Mouse (Mus musculus) stomach, postnatal 0 days (tissue): Measurements from ENCODE around the gene Socs7. TPM values are rescaled to one million over a fixed set of nuclear protein-coding genes. Genes with fewer than 3 reads are reported as not detected.

ENCODE experiments used
- ATAC-seq: fragments of 200-750 bp; cut with Nextera tagmentation; 2 replicates; pipeline ENCODE4 v1.8.0; 2017; ENCODE audit not compliant: low FRiP score, low TSS enrichment
- DNase-seq: peaks from one replicate; pipeline ENCODE4 v3.0.0-alpha.2; 2016; ENCODE audit warnings: low spot score
- H3K27ac ChIP-seq: fragments of 300-500 bp; sonication (generic); replicated peaks from 2 replicates; pipeline ENCODE4 v1.5.1; 2014; ENCODE audit warnings: mild to moderate bottlenecking, control low read depth
- H3K27me3 ChIP-seq: fragments of 300-500 bp; sonication (generic); 2 replicates; pipeline ENCODE4 v1.6.1; 2014; ENCODE audit warnings: low read length; ENCODE audit not compliant: control insufficient read depth, insufficient read depth
- H3K36me3 ChIP-seq: fragments of 300-500 bp; sonication (generic); 2 replicates; pipeline ENCODE4 v1.6.1; 2014; ENCODE audit warnings: low read length, mixed read lengths; ENCODE audit not compliant: control insufficient read depth, insufficient read depth
- H3K4me1 ChIP-seq: fragments of 300-500 bp; sonication (generic); replicated peaks from 2 replicates; pipeline ENCODE4 v1.6.1; 2014; ENCODE audit warnings: antibody characterized with exemption; ENCODE audit not compliant: control insufficient read depth, insufficient read depth
- H3K4me2 ChIP-seq: fragments of 300-500 bp; sonication (generic); replicated peaks from 2 replicates; pipeline ENCODE4 v1.6.1; 2014; ENCODE audit warnings: low read depth, mild to moderate bottlenecking, control low read depth, moderate library complexity
- H3K4me3 ChIP-seq: fragments of 300-500 bp; sonication (generic); 2 replicates; pipeline ENCODE4 v1.5.1; 2014; ENCODE audit warnings: low read depth, low read length, control low read depth
- H3K9ac ChIP-seq: fragments of 300-500 bp; sonication (generic); 2 replicates; pipeline ENCODE4 v1.6.1; 2014; ENCODE audit warnings: mild to moderate bottlenecking, low read length, control low read depth, mixed read lengths
- H3K9me3 ChIP-seq: fragments of 300-500 bp; sonication (generic); 2 replicates; pipeline ENCODE4 v1.6.1; 2016; ENCODE audit warnings: low read length; ENCODE audit not compliant: control insufficient read depth
- CTCF ChIP-seq: IDR thresholded peaks from 2 replicates; pipeline ENCODE4 v1.5.1; 2016; ENCODE audit warnings: antibody characterized with exemption, low read depth, mild to moderate bottlenecking, moderate library complexity
- EP300 ChIP-seq: optimal IDR thresholded peaks from 2 replicates; pipeline ENCODE3; 2016; ENCODE audit warnings: antibody characterized with exemption
- WGBS: fragments of 180-500 bp; shearing (Covaris S2); extraction: QIAGEN DNeasy Blood & Tissue Kit; methylation state at CpG from one replicate; pipeline ENCODE4 v1.1.7; 2014; 5-methylcytosine and 5-hydroxymethylcytosine counted together
- polyA plus RNA-seq: library from polyadenylated mRNA; unstranded; fragments of >200 nt; fragmentation: Nextera tagmentation; extraction: Ambion mirVana; gene quantifications from 2 replicates; pipeline ENCODE4 v1.2.1, GENCODE M21; 2015

The Socs7 gene
- polyA plus RNA-seq, 1 experiment from 2014 or later, result 1.3 TPM

GRCm38 (mm10) chr11:97406094-97406951 is 44.0 kb downstream of the Socs7 start:
- Histone ChIP-seq H3K9me3 (no peaks in the 10 kb centered on the region), H3K27me3 (no peaks in the 10 kb centered on the region), H3K27ac (peak overlapping the region; percentile 24; the same call in 1 of the 2 replicates), H3K4me2 (peak overlapping the region; percentile 17; the same call in 1 of the 2 replicates), H3K4me1 (peaks cover 7% of the 10 kb centered on the region), H3K4me3 (no peak overlapping the region), H3K9ac (0 out of 2 replicates have a peak overlapping the region, but pooled peaks have one; percentile 13), H3K36me3 (no peaks in the 10 kb centered on the region)
- 59% methylated on average over 10 of the region's 10 CpGs for WGBS
- no peak for DNase-seq
- ATAC-seq, result no peak
- no peak for TF ChIP-seq CTCF
- no peak for TF ChIP-seq EP300

- Histone ChIP-seq H3K4me1 (peaks cover 7% of the 10 kb centered on the region), H3K9me3 (no peaks in the 10 kb centered on the region), H3K36me3 (no peaks in the 10 kb centered on the region), H3K9ac (no peak overlapping the region), H3K27me3 (no peaks in the 10 kb centered on the region), H3K4me3 (no peak overlapping the region), H3K4me2 (no peak overlapping the region), H3K27ac (no peak overlapping the region)
- WGBS, result 75% methylated on average over 3 of the region's 3 CpGs
- DNase-seq (no peak), ATAC-seq (no peak)
- TF ChIP-seq EP300 (no peak), CTCF (no peak)
These were observed 45.1 kb downstream of the Socs7 start for GRCm38 (mm10) chr11:97407456-97407855.

- 0% methylated on average over 6 of the region's 6 CpGs for WGBS
- no peak overlapping the region for H3K4me3 ChIP-seq
- TF ChIP-seq CTCF (peak; percentile 83), EP300 (no peak)
- DNase-seq (peak; percentile 70), ATAC-seq (no peak)
- H3K9me3 ChIP-seq, result no peaks in the 10 kb centered on the region
- no peaks in the 10 kb centered on the region for H3K36me3 ChIP-seq
- H3K4me1 ChIP-seq, result peaks cover 7% of the 10 kb centered on the region
- H3K9ac ChIP-seq, result no peak overlapping the region
- no peak overlapping the region for H3K4me2 ChIP-seq
- no peaks in the 10 kb centered on the region for H3K27me3 ChIP-seq
- H3K27ac ChIP-seq, result no peak overlapping the region
These were observed 45.8 kb downstream of the Socs7 start for GRCm38 (mm10) chr11:97408171-97408570.

- Histone ChIP-seq H3K27ac (no peak overlapping the region), H3K4me3 (no peak overlapping the region), H3K36me3 (no peaks in the 10 kb centered on the region), H3K4me2 (no peak overlapping the region), H3K4me1 (no peaks in the 10 kb centered on the region), H3K27me3 (no peaks in the 10 kb centered on the region), H3K9ac (no peak overlapping the region), H3K9me3 (no peaks in the 10 kb centered on the region)
- no peak for DNase-seq
- 73% methylated on average over 4 of the region's 4 CpGs for WGBS
- TF ChIP-seq CTCF (no peak), EP300 (no peak)
- no peak for ATAC-seq
These were observed 48.6 kb downstream of the Socs7 start for GRCm38 (mm10) chr11:97410958-97411357.

- WGBS, result 35% methylated on average over 3 of the region's 3 CpGs
- Histone ChIP-seq H3K27me3 (no peaks in the 10 kb centered on the region), H3K9ac (no peak overlapping the region), H3K4me1 (no peaks in the 10 kb centered on the region), H3K27ac (0 out of 2 replicates have a peak overlapping the region, but pooled peaks have one; percentile 63), H3K9me3 (no peaks in the 10 kb centered on the region), H3K36me3 (no peaks in the 10 kb centered on the region), H3K4me2 (no peak overlapping the region), H3K4me3 (no peak overlapping the region)
- no peak for DNase-seq
- ATAC-seq, result no peak
- TF ChIP-seq EP300 (no peak), CTCF (no peak)
These were observed 49.8 kb downstream of the Socs7 start for GRCm38 (mm10) chr11:97412117-97412516.

- Histone ChIP-seq H3K36me3 (no peaks in the 10 kb centered on the region), H3K4me3 (no peak overlapping the region), H3K9me3 (no peaks in the 10 kb centered on the region), H3K9ac (no peak overlapping the region), H3K4me1 (no peaks in the 10 kb centered on the region), H3K27me3 (no peaks in the 10 kb centered on the region), H3K27ac (peak overlapping the region; percentile 63), H3K4me2 (no peak overlapping the region)
- WGBS, result 59% methylated on average over 10 of the region's 10 CpGs
- TF ChIP-seq EP300 (no peak), CTCF (no peak)
- ATAC-seq (no peak), DNase-seq (no peak)
These were observed 50.5 kb downstream of the Socs7 start for GRCm38 (mm10) chr11:97412808-97413347.
